Mouse (Mus musculus) cerebellum, postnatal 14 days (tissue): ENCODE measurements around the gene Gpr83.
A peak's percentile ranks its signal among the peaks of the same experiment; 100 is the strongest.
"Not testable (repeated sequence)": the region's sequence is repeated elsewhere in the genome, so short reads cannot be mapped to it uniquely, and the experiment has no call there.

Experiments used
- DNase-seq, 2 experiments: peaks; one replicate each; pipeline ENCODE4 v3.0.0; 2021; ENCODE audit warnings: mixed read lengths in 2 of 2

Gene Gpr83

GRCm38 (mm10) chr9:14870377-14870776 lies 10.4 kb downstream of the Gpr83 start:
- DNase-seq = no peak

- DNase-seq = peak in 1 of 2 experiments; percentile 31
Measured at GRCm38 (mm10) chr9:14870802-14871201, 10.8 kb downstream of the Gpr83 start.

GRCm38 (mm10) chr9:14871536-14871935 lies 11.5 kb downstream of the Gpr83 start:
- DNase-seq = no peak

- DNase-seq = no peak
Measured at GRCm38 (mm10) chr9:14872181-14872930, 12.3 kb downstream of the Gpr83 start.

GRCm38 (mm10) chr9:14875743-14876507 lies 15.9 kb downstream of the Gpr83 start:
- DNase-seq = peak; percentile 31 to 40

- not testable (repeated sequence) for DNase-seq
Measured at GRCm38 (mm10) chr9:14876566-14876965, 16.6 kb downstream of the Gpr83 start.

- no peak for DNase-seq
Measured at GRCm38 (mm10) chr9:14884641-14885040, 24.6 kb downstream of the Gpr83 start.

- no peak for DNase-seq
Measured at GRCm38 (mm10) chr9:14885151-14885550, 25.1 kb downstream of the Gpr83 start.

- no peak for DNase-seq
Measured at GRCm38 (mm10) chr9:14885954-14886353, 25.9 kb downstream of the Gpr83 start.

GRCm38 (mm10) chr9:14887787-14888382 lies 27.9 kb downstream of the Gpr83 start:
- no peak for DNase-seq

- DNase-seq = no peak
Measured at GRCm38 (mm10) chr9:14888671-14889070, 28.7 kb downstream of the Gpr83 start.

- DNase-seq = no peak
Measured at GRCm38 (mm10) chr9:14890699-14891098, 30.7 kb downstream of the Gpr83 start.

- peak; percentile 87 to 88 for DNase-seq
Measured at GRCm38 (mm10) chr9:14891891-14892290, 31.9 kb downstream of the Gpr83 start.

GRCm38 (mm10) chr9:14893388-14893787 lies 33.4 kb downstream of the Gpr83 start:
- no peak for DNase-seq

GRCm38 (mm10) chr9:14894628-14895027 lies 34.6 kb downstream of the Gpr83 start:
- peak in 1 of 2 experiments; percentile 30 for DNase-seq

- DNase-seq = no peak
Measured at GRCm38 (mm10) chr9:14895237-14895835, 35.3 kb downstream of the Gpr83 start.

GRCm38 (mm10) chr9:14897102-14897501 lies 37.1 kb downstream of the Gpr83 start:
- DNase-seq = no peak

GRCm38 (mm10) chr9:14901757-14902156 lies 41.7 kb downstream of the Gpr83 start:
- no peak for DNase-seq

- no peak for DNase-seq
Measured at GRCm38 (mm10) chr9:14902416-14902815, 42.4 kb downstream of the Gpr83 start.

- no peak for DNase-seq
Measured at GRCm38 (mm10) chr9:14903006-14903405, 43.0 kb downstream of the Gpr83 start.

GRCm38 (mm10) chr9:14903581-14904378 lies 43.8 kb downstream of the Gpr83 start, which contains the start of gene Izumo1r:
Izumo1r (minus strand) TSS chr9:14903949.
- DNase-seq = no peak
